Mouse (Mus musculus): ENCODE results near the gene Ptchd1.

Gene Ptchd1

GRCm38 (mm10) chrX:155623701-155624281 is at the start of gene Ptchd1:
Gene Ptchd1 (minus strand): TSS chrX:155623814.
- DNase-seq, result peak in 1 of 2 experiments; percentile 41

GRCm38 (mm10) chrX:155657971-155658370 is 34.4 kb upstream of the Ptchd1 start:
- no peak for DNase-seq

DNA sequence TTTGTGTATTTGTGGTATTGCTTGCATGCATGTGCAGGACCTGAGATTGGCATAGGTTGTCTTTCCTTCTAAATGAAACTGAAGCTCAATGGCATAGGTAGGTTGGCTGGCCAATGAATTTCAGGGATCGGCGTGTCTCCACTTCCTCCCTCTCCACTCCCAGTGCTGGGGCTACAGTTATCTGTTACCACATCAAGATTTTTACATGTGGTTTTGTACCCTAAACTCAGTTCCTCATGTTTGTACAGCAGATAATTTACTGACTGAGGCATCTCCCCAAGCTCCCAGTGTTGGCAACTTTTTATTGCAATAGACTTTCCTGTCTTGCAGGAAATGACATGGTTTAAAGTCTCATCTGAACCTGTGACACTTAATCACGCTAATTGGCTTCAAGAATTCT is 22.4 kb upstream of the Ptchd1 start:
- DNase-seq, result no peak

DNA sequence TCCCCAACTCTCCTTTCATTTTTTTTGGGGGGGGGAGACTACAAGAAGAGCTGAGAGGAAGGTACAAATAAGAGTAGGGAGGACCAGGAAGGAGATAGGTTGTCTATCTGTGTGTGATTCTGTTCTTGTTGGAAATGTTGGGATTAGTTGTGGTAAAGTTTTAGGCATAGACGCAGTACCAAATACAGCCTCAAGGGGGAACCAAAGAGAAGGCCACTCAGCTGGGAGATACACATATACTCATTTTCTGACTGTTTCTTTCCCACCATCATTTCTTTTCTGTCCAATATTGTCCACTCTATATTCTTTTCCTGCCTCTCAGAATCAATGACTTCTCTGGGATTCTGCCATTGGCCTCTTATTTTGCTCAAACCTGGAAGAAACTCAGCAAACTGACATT is 20.4 kb upstream of the Ptchd1 start:
- DNase-seq, result peak in 1 of 2 experiments; percentile 30

- no peak for DNase-seq
Observed at GRCm38 (mm10) chrX:155625671-155626196, 2.1 kb upstream of the Ptchd1 start.

- DNase-seq, result no peak
Observed at GRCm38 (mm10) chrX:155624895-155625294, 1.3 kb upstream of the Ptchd1 start.

- no peak for DNase-seq
Observed at GRCm38 (mm10) chrX:155624341-155624841, 777 bp upstream of the Ptchd1 start, which contains the start of gene Gm15155. Gene Gm15155 (plus strand): TSS chrX:155624741.

DNA sequence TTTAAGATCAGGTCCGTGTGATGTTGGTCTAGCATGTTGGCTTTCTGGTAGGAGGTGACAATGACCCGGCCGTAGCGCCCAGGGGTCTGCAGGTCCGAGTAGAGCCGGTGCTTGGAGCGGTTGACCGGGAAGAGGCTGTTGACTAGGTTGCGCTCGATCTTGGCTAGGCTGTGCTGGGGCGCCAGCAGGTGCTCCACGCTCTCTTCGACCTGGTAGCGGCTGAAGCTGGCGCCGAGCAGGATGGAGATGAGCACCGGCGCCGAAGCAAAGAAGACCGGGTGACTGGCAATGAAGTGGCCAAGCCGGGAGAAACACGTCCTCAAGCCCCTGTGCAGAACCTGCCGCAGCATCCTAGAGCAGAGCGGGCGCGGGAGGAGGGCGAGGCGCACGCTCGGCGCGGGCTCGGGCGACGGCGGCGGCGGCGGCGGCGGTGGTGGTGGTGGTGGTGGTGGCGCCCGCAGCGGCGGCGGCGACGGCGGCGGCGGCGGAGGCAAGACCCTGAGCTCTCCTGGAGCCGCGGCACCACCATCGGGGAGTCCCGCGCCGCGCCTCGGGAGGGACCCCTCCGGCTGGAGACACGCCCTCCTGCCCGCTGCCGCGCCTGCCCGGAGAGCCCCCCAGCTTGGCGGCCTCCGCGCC is 534 bp downstream of the Ptchd1 start:
- peak in 1 of 2 experiments; percentile 30 for DNase-seq

GRCm38 (mm10) chrX:155622527-155622926 is 1.1 kb downstream of the Ptchd1 start:
- no peak for DNase-seq

GRCm38 (mm10) chrX:155601196-155601595 is 22.4 kb downstream of the Ptchd1 start:
- DNase-seq, result no peak

DNA sequence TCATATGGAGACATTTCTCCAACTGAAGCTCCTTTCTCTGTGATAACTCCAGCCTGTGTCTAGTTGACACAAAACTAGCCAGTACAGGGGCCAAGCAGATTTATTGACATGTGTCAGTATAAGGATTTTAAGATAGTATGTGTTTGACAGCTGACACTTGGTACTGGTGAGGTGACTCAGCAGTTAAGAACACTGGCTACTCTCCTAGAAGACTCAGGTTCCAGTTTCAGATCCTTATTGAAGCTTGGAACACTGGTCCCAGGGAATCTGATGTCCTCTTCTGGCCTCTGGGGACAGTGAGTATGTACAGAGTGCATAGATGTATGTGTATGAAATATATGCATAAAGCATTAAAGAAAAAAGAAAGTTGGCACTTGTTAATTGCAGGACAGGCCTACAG is 27.2 kb downstream of the Ptchd1 start:
- no peak for DNase-seq

DNA sequence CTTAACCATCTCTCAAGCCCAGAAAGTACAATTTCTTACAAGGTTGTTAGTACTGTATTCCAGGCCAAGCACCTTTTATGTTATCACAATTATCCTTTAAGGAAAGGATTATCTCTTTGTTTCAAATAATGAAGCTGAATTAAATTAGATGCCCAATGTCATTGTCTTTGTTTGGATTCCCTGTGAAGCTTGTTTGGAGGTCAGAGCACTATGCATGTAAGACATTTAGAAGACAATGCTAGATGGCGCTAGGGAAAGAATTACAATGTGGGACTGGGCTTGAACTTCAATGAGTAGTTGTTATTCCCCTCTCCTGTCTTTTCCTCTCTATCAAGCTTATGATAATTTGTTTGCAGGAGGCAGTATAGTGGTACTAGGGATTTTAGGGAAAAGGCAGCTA is 28.9 kb downstream of the Ptchd1 start:
- no peak for DNase-seq

DNA sequence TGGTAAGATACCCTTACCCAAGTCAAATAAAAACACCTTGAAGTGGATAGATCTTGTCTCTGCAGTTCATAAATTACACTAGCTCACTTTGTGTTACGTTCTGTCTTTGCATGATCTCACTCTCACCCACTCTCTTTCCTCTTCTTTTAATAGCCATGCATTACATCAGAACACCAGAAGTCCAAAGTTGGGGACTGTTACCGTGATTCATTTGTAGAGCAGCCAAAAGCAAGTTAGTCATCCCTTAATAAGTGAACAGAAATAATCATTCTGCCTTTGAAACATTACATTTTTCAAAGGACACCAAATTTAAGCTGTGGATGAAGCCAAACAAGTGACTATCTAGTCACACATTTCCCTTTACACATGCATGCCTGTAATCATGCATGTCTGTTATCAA is 31.1 kb downstream of the Ptchd1 start:
- DNase-seq, result no peak

- no peak for DNase-seq
Observed at GRCm38 (mm10) chrX:155591490-155591889, 32.1 kb downstream of the Ptchd1 start.

GRCm38 (mm10) chrX:155584586-155584985 is 39.0 kb downstream of the Ptchd1 start:
- no peak for DNase-seq

- no peak for DNase-seq
Observed at GRCm38 (mm10) chrX:155579791-155580190, 43.8 kb downstream of the Ptchd1 start.

DNA sequence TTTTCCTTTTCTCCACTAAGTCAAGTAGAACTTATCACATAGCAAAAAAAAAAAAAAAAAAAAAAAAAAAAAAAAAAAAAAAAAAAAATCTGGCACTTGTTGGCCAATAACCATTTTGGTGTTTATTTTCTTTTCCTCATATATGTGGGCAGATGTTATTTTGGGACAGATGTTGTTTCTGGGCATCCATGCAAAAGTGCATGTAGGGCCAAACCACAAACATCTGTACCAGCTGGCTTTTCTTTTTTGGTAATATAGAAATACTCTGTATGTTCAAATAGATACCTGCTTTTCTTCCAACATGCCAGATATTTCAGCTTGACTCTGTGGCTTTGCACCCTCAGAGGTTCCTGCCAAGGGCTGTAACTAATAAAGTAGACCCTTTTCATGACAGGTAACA is 51.2 kb downstream of the Ptchd1 start:
- DNase-seq, result no peak

DNA sequence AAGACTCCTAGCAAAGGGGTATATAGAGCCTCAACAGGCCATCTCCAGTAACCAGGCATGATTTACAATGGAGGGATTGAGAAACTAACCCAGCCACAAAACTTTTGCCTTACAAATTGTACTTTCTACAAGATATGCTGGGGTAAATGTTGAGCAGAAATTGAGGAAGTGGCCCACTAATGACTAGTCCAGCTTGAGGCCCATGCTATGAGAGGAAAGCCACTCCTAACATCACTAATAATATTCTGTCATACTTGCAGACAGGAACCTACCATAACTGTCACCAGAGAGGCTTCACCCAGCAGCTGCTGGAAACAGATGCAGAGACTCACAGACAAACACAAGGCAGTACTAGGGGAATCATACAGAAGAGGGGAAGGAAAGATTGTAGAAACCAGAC is 79.8 kb downstream of the Ptchd1 start:
- DNase-seq, result no peak
